Mouse (Mus musculus) neural tube, embryonic 13.5 days (tissue): ENCODE measurements around the gene Klk14. TPM values are rescaled to one million over a fixed set of nuclear protein-coding genes. Genes with fewer than 3 reads are reported as not detected.
A peak's percentile ranks its signal among the peaks of the same experiment; 100 is the strongest.
"Not testable (repeated sequence)": the region's sequence is repeated elsewhere in the genome, so short reads cannot be mapped to it uniquely, and the experiment has no call there.

ENCODE experiments used
- ATAC-seq: fragments of 200-750 bp; cut with Nextera tagmentation; 2 replicates; pipeline ENCODE4 v1.8.0; 2017; ENCODE audit warnings: low read depth, mild to moderate bottlenecking, moderate TSS enrichment, moderate library complexity
- H3K27ac ChIP-seq: fragments of 300-500 bp; sonication (generic); replicated peaks from 2 replicates; pipeline ENCODE4 v1.5.1; 2015; ENCODE audit warnings: moderate library complexity, mild to moderate bottlenecking, inconsistent platforms
- H3K27me3 ChIP-seq: fragments of 300-500 bp; sonication (generic); 2 replicates; pipeline ENCODE4 v1.6.1; 2015; ENCODE audit warnings: mild to moderate bottlenecking, inconsistent platforms
- H3K36me3 ChIP-seq: fragments of 300-500 bp; sonication (generic); 2 replicates; pipeline ENCODE4 v1.6.1; 2015; ENCODE audit warnings: mild to moderate bottlenecking, inconsistent platforms
- H3K4me1 ChIP-seq: fragments of 300-500 bp; sonication (generic); replicated peaks from 2 replicates; pipeline ENCODE4 v1.6.1; 2015; ENCODE audit warnings: inconsistent platforms
- H3K4me2 ChIP-seq: fragments of 300-500 bp; sonication (generic); 2 replicates; pipeline ENCODE4 v1.6.1; 2015; ENCODE audit warnings: inconsistent platforms, mild to moderate bottlenecking, moderate library complexity
- H3K4me3 ChIP-seq: fragments of 300-500 bp; sonication (generic); 2 replicates; pipeline ENCODE4 v1.5.1; 2015; ENCODE audit warnings: mild to moderate bottlenecking, inconsistent platforms
- H3K9ac ChIP-seq: fragments of 300-500 bp; sonication (generic); 2 replicates; pipeline ENCODE4 v1.6.1; 2015; ENCODE audit warnings: moderate library complexity, mild to moderate bottlenecking, inconsistent platforms
- H3K9me3 ChIP-seq: fragments of 300-500 bp; sonication (generic); 2 replicates; pipeline ENCODE4 v1.6.1; 2016; ENCODE audit warnings: inconsistent platforms
- WGBS: fragments of 180-500 bp; shearing (Covaris S2); methylation state at CpG from one replicate; pipeline ENCODE4 v1.1.7; 2015; 5-methylcytosine and 5-hydroxymethylcytosine counted together
- polyA plus RNA-seq: library from polyadenylated mRNA; unstranded; fragments of >200 nt; fragmentation: Nextera tagmentation; extraction: Ambion mirVana; gene quantifications from 2 replicates; pipeline ENCODE4 v1.2.1, GENCODE M21; 2015

The Klk14 gene
- not detected in 2 replicates for polyA plus RNA-seq

DNA sequence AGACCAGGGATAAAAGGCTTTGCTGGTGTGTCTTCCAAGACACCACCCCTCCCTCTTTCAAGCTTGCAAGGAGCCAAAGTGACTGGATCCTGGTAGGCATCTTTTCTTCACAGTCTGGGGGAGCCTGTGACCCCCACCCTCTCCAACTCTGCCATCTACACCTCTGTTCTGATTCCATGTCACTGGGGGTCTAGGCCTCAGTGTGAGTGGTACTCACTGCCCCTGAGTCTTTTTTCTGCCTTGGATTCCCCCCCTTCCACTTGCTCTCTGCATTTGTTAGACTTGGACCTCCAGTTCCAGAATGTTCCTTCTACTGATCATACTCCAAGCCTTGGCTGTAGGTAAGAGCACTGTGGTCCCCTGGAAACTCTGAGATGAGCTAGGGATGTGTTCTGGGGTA lies at the start of gene Klk14:
Gene Klk14 (plus strand): TSS at position 301 of the 400 bp plus-strand sequence.
- Histone ChIP-seq H3K9ac (no peak within 1 kb of the TSS), H3K4me3 (no peak within 1 kb of the TSS), H3K27me3 (no peaks in the 10 kb centered on the region), H3K4me1 (no peaks in the 10 kb centered on the region), H3K4me2 (no peak within 1 kb of the TSS), H3K9me3 (no peaks in the 10 kb centered on the region), H3K27ac (no peak within 1 kb of the TSS), H3K36me3 (no peaks in the 10 kb centered on the region)
- no peak for ATAC-seq

GRCm38 (mm10) chr7:43642587-43642986 lies 47.6 kb upstream of the Klk14 start:
- ATAC-seq, result no peak
- Histone ChIP-seq H3K27ac (no peak overlapping the region), H3K36me3 (no peaks in the 10 kb centered on the region), H3K4me3 (no peak overlapping the region), H3K9ac (no peak overlapping the region), H3K4me2 (no peak overlapping the region), H3K9me3 (no peaks in the 10 kb centered on the region), H3K4me1 (no peaks in the 10 kb centered on the region), H3K27me3 (no peaks in the 10 kb centered on the region)
- WGBS, result 88% methylated on average over 5 of the region's 5 CpGs

DNA sequence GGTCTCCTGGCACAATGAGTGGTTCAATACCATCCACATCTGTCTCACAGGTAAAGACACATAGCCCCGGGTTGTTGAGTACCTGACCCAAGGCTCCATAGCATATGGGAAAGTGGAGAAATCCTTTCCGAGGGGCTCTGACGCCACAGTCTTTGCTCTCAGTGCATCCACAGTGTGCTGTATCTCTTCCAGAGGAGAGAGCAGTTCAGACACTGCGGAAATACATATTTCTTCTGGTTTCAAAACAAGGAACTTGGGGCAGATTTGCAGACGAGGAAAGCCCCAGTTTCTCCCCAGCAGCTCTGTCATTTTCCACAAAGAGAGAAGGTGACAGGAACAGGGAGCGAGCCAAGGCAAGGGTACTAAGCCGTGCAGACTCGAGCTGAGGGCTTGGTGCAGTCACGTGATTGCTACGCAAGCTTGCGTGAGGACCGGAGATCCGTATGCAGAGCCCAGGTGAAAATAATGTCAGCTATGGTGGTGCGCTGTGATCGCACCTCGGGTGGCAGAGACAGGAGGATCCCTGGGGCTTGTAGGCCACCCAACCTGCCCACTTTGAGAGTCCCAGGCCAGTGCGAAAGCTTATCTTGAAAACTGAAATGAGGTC lies 47.1 kb upstream of the Klk14 start:
- no peaks in the 10 kb centered on the region for H3K36me3 ChIP-seq
- ATAC-seq, result no peak
- no peaks in the 10 kb centered on the region for H3K4me1 ChIP-seq
- H3K4me3 ChIP-seq, result no peak overlapping the region
- H3K27ac ChIP-seq, result no peak overlapping the region
- H3K27me3 ChIP-seq, result no peaks in the 10 kb centered on the region
- no peak overlapping the region for H3K9ac ChIP-seq
- no peak overlapping the region for H3K4me2 ChIP-seq
- WGBS, result 84% methylated on average over 17 of the region's 17 CpGs
- H3K9me3 ChIP-seq, result no peaks in the 10 kb centered on the region

DNA sequence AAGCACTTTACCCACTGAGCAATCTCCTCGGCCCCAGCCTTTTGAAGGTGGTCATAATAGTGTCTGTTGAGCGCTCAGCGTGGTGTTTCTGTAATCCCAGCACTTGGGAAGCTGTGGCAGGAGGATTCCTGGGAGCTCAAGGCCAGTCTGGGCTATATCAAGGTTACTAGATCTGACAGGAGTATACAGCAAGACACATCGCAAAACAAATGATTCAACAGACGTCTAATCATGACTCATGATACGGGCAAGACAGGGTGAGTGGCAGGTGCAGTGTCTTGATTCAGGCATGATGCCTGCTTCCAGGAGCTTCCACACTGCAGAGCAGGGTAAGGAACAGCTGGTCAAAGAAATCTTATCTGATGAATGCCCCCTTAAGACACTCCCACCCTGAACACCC lies 37.5 kb upstream of the Klk14 start:
- ATAC-seq, result no peak
- Histone ChIP-seq H3K4me3 (no peak overlapping the region), H3K9ac (no peak overlapping the region), H3K36me3 (no peaks in the 10 kb centered on the region), H3K27ac (no peak overlapping the region), H3K9me3 (no peaks in the 10 kb centered on the region), H3K4me1 (no peaks in the 10 kb centered on the region), H3K27me3 (no peaks in the 10 kb centered on the region), H3K4me2 (no peak overlapping the region)
- 88% methylated on average over 6 of the region's 6 CpGs for WGBS

- H3K27ac ChIP-seq, result no peak overlapping the region
- ATAC-seq, result no peak
- no peaks in the 10 kb centered on the region for H3K9me3 ChIP-seq
- no peak overlapping the region for H3K9ac ChIP-seq
- H3K27me3 ChIP-seq, result no peaks in the 10 kb centered on the region
- no peaks in the 10 kb centered on the region for H3K36me3 ChIP-seq
- no peak overlapping the region for H3K4me3 ChIP-seq
- H3K4me1 ChIP-seq, result no peaks in the 10 kb centered on the region
- no peak overlapping the region for H3K4me2 ChIP-seq
- WGBS, result 75% methylated on average over 3 of the region's 3 CpGs
Measured at GRCm38 (mm10) chr7:43654519-43654918, 35.7 kb upstream of the Klk14 start.

GRCm38 (mm10) chr7:43656232-43656631 lies 34.0 kb upstream of the Klk14 start:
- H3K36me3 ChIP-seq, result no peaks in the 10 kb centered on the region
- H3K4me3 ChIP-seq, result no peak overlapping the region
- WGBS, result 75% methylated on average over 6 of the region's 6 CpGs
- H3K27me3 ChIP-seq, result no peaks in the 10 kb centered on the region
- ATAC-seq, result no peak
- no peaks in the 10 kb centered on the region for H3K9me3 ChIP-seq
- no peak overlapping the region for H3K27ac ChIP-seq
- no peak overlapping the region for H3K4me2 ChIP-seq
- no peaks in the 10 kb centered on the region for H3K4me1 ChIP-seq
- no peak overlapping the region for H3K9ac ChIP-seq

DNA sequence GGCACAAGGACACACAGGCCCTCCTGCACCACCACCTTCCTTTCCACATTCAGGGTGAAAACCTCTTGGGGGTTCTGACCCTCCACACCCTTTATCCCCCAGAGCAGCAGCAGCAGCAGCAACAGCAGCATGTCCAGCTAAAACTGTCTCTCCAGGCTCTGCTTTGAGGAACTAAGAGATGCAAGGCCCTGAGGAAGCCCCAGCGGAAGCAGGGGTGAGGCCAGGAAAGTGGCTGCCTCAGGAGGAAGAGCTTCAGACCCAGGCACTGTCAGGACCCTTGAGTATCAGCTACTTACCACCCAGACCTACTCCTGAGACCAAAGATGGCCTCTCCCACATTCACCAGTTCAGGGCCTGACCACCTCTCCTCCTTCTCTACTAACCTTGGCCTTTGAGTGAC lies 30.2 kb upstream of the Klk14 start, which contains the start of gene Siglece:
Gene Siglece (minus strand): TSS at position 160 of the 400 bp plus-strand sequence.
- WGBS, result 76% methylated on average over 1 of the region's 1 CpGs

DNA sequence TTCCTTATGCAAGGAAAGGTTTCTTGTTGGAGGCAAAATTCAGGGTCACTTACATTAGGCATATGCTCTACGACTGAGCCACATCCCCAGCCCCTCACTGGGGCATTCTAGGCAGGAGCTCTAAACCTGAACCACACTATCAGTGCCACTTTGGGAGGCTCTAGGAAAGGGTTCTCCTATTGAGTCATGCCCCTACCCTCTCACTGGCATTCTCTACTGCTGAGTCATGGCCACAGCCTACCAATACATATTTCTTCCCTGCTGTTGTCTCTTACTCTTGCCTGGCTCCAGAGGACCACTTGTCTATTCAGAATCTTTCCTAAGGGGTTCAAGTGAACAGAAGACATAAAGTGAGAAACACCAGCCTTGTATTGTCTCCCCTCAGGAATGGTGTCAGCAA lies 27.4 kb upstream of the Klk14 start:
- H3K36me3 ChIP-seq, result no peaks in the 10 kb centered on the region
- no peak for ATAC-seq

More for the DNA sequence above, 30.2 kb upstream of the Klk14 start, which contains the start of gene Siglece:
- Histone ChIP-seq H3K27me3 (no peaks in the 10 kb centered on the region), H3K27ac (no peak within 1 kb of the TSS), H3K9me3 (no peaks in the 10 kb centered on the region), H3K4me2 (no peak within 1 kb of the TSS), H3K4me1 (no peaks in the 10 kb centered on the region), H3K36me3 (no peaks in the 10 kb centered on the region), H3K4me3 (no peak within 1 kb of the TSS), H3K9ac (no peak within 1 kb of the TSS)
- ATAC-seq, result no peak

DNA sequence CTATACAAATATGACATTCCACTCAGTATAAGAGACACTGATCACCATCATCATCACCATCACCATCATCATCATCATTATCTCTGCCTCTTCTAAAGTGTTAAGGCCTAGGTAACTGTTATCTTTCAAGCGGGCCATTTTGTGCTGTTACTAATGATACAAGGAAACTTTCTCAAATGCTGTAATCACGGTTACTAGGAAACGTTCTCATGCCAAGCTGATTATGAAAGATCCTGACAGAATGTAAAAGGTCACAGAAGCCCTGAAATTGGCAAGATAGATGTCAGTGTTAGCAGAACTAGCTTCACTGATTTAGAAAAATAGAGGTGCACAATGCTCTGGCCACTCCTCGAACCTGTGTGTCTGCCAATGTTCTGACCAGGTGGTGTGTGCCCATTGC lies 23.0 kb upstream of the Klk14 start:
- H3K9me3 ChIP-seq, H3K4me3 ChIP-seq, H3K4me2 ChIP-seq, H3K27ac ChIP-seq, H3K4me1 ChIP-seq, H3K9ac ChIP-seq, H3K27me3 ChIP-seq, H3K36me3 ChIP-seq, ATAC-seq: not testable (repeated sequence)
- 93% methylated on average over 4 of the region's 4 CpGs for WGBS

More for the DNA sequence above, 27.4 kb upstream of the Klk14 start:
- H3K27ac ChIP-seq, result no peak overlapping the region
- H3K27me3 ChIP-seq, result no peaks in the 10 kb centered on the region
- H3K4me1 ChIP-seq, result no peaks in the 10 kb centered on the region
- whole genome bisulfite sequencing, result 79% methylated on average over 1 of the region's 1 CpGs
- no peak overlapping the region for H3K9ac ChIP-seq
- H3K4me2 ChIP-seq, result no peak overlapping the region
- no peak overlapping the region for H3K4me3 ChIP-seq
- no peaks in the 10 kb centered on the region for H3K9me3 ChIP-seq

DNA sequence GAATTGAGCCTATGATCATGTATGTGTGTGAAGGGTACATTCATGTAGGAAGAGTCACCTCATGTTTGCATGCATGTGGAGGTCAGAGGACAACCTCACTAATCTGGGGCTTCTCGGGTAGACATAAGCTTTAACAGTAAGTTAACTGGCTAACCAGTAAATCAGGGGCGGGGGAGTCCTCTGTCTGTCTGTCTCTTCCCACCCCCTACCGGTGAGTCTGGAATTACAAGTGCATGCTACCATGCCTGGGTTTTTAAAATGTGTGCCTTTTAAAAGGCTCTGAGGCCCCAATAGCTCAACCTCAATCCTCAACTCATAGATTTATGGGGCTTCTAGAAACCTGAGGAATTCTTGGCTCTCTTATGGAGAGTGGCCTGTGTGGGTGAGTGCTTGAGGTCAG lies 21.6 kb upstream of the Klk14 start:
- Histone ChIP-seq H3K4me3 (no peak overlapping the region), H3K4me2 (no peak overlapping the region), H3K4me1 (peaks cover 13% of the 10 kb centered on the region), H3K27me3 (no peaks in the 10 kb centered on the region), H3K9ac (no peak overlapping the region), H3K36me3 (no peaks in the 10 kb centered on the region), H3K27ac (no peak overlapping the region), H3K9me3 (no peaks in the 10 kb centered on the region)
- no peak for ATAC-seq
- 22% methylated on average over 3 of the region's 3 CpGs for WGBS

DNA sequence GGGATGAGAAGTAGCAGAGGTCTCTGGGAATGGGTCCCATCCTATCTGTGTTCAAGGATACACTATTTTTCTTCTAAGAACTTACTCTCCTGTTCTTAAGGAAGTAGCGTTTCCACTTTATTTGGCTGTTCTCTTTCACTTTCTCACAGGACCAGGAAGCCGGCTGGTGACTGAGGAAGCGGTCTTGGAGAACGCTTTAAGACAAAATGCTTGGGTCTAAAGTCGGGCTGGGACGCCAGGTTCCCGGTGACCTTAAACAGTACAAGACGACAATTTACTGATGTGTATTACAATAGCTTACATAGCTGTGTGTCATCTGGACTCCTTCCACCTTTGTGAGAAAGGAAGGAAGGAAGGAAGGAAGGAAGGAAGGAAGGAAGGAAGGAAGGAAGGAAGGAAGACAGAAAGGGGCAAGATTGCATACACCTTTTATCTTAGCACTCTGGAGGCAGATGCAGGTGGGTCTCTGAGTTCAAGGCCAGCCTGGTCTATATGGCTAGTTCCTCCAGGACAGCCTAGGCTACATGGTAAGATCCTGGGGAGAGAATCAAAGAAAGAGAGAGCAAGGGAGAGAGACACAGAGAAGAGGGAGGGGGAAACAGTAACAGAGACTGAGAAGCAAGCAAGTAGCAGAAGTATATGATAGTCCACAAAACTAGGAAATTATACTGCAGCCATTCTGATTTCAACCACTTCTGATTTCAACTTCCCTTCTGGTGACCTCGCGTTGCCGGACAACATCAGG lies 19.0 kb upstream of the Klk14 start:
- no peaks in the 10 kb centered on the region for H3K9me3 ChIP-seq
- H3K4me3 ChIP-seq, result peak overlapping the region; percentile 72
- 67% methylated on average over 11 of the region's 11 CpGs for WGBS
- peak; percentile 55 for ATAC-seq
- H3K9ac ChIP-seq, result peak overlapping the region; percentile 45
- H3K4me2 ChIP-seq, result peak overlapping the region; percentile 83
- no peaks in the 10 kb centered on the region for H3K27me3 ChIP-seq
- peaks cover 13% of the 10 kb centered on the region for H3K4me1 ChIP-seq
- peaks cover 22% of the 10 kb centered on the region for H3K36me3 ChIP-seq
- H3K27ac ChIP-seq, result no peak overlapping the region

- H3K36me3 ChIP-seq, result peaks cover 30% of the 10 kb centered on the region
- peaks cover 13% of the 10 kb centered on the region for H3K4me1 ChIP-seq
- peak; percentile 96 for ATAC-seq
- H3K27me3 ChIP-seq, result no peaks in the 10 kb centered on the region
- peak within 1 kb of the TSS; percentile 83 for H3K9ac ChIP-seq
- WGBS, result under 1% methylated on average over 26 of the region's 26 CpGs
- H3K27ac ChIP-seq, result peak within 1 kb of the TSS; percentile 29
- peak within 1 kb of the TSS; percentile 83 for H3K4me2 ChIP-seq
- peak within 1 kb of the TSS; percentile 72 for H3K4me3 ChIP-seq
- no peaks in the 10 kb centered on the region for H3K9me3 ChIP-seq
Measured at GRCm38 (mm10) chr7:43671809-43672580, 18.2 kb upstream of the Klk14 start, which contains the start of gene Ctu1. Gene Ctu1 (plus strand): TSS chr7:43672016.
